Mouse (Mus musculus) cerebellum, adult 2 months (tissue): ENCODE results near the gene Sos1. TPM values are rescaled to one million over a fixed set of nuclear protein-coding genes. Genes with fewer than 3 reads are reported as not detected.

Experiments used
- DNase-seq, 2 experiments: peaks; one replicate each; pipeline ENCODE4 v3.0.0; 2021
- H3K27ac ChIP-seq: fragments of 200-500 bp; 2 replicates; pipeline ENCODE4 v1.5.1; 2012; ENCODE audit warnings: low read length, control low read depth, inconsistent platforms; ENCODE audit not compliant: insufficient read depth
- H3K27me3 ChIP-seq: fragments of 200-500 bp; 2 replicates; pipeline ENCODE4 v1.6.1; 2012; ENCODE audit warnings: inconsistent platforms, mild to moderate bottlenecking, low read length, moderate library complexity; ENCODE audit not compliant: control insufficient read depth, insufficient read depth
- H3K4me1 ChIP-seq: fragments of 200-500 bp; 2 replicates; pipeline ENCODE4 v1.6.1; 2011; ENCODE audit warnings: low read length; ENCODE audit not compliant: control insufficient read depth, insufficient read depth
- H3K4me3 ChIP-seq: fragments of 200-500 bp; replicated peaks from 2 replicates; pipeline ENCODE3; 2011; ENCODE audit warnings: mild to moderate bottlenecking, low read depth, low read length, control low read depth; ENCODE audit not compliant: insufficient read depth
- CTCF ChIP-seq: fragments of 200-500 bp; IDR thresholded peaks from 2 replicates; pipeline ENCODE4 v1.5.1; 2011; ENCODE audit warnings: low read depth, mild to moderate bottlenecking, control low read depth, low read length, moderate library complexity, borderline replicate concordance; ENCODE audit not compliant: insufficient read depth
- POLR2A ChIP-seq: fragments of 200-500 bp; IDR thresholded peaks from 2 replicates; pipeline ENCODE4 v1.6.1; 2011; ENCODE audit warnings: low read length, control low read depth, borderline replicate concordance; ENCODE audit not compliant: insufficient read depth
- WGBS: fragments of 180-500 bp; shearing (Covaris S2); methylation state at CpG from one replicate; pipeline ENCODE4 v1.1.7; 2018; 5-methylcytosine and 5-hydroxymethylcytosine counted together
- polyA plus RNA-seq: library from polyadenylated mRNA; depleted of rRNA; stranded (reverse); fragments of >200 nt; gene quantifications from 2 replicates; pipeline ENCODE4 v1.2.3, GENCODE M21; 2012

Gene Sos1
- polyA plus RNA-seq, 1 experiment: 19.3 TPM

DNA sequence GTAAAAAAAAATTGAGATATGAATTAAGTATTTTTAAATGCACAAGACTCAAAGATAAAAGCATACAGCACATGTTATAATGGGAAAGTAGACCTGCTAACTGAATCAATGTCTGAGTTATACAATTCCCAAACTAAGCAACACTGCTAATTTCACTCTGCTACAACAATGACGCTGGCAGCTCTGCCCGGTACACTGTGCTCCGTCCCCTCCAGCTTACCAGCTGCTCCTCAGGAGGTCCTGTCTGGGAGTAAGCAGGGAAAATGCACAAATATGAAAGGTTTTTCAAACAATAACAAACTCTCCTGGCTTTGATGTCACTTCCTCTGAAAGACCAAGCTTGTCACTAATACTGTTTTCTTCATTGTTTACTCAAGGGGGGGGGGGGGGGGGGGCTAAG lies 45.8 kb downstream of the Sos1 start:
- no peaks in the 10 kb centered on the region for H3K27me3 ChIP-seq
- no peak overlapping the region for H3K27ac ChIP-seq
- H3K4me3 ChIP-seq: no peak overlapping the region
- DNase-seq: no peak
- H3K4me1 ChIP-seq: no peaks in the 10 kb centered on the region
- no peak for TF ChIP-seq CTCF
- no peak for TF ChIP-seq POLR2A
- WGBS: 65% methylated on average over 3 of the region's 3 CpGs

DNA sequence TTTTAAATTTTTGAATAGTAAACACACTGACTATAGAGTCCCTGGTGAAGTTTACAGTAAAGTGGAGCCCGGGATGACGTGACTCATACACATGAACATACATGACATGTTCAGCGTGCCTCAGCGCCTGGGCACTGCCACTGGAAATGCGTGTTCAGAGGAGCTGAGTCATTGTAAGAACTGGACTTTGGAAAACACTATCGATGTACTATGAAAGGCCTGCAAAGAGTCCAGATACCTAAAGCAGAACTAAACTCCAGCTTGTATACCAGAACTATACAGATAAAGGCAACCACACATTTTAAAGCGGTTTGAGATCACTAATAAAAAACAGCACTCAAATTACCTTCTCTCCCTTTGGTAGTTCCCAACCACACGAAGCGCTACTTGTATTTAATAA lies 48.3 kb downstream of the Sos1 start:
- no peak overlapping the region for H3K27ac ChIP-seq
- TF ChIP-seq CTCF (no peak), POLR2A (no peak)
- H3K4me1 ChIP-seq: no peaks in the 10 kb centered on the region
- no peaks in the 10 kb centered on the region for H3K27me3 ChIP-seq
- DNase-seq: no peak
- WGBS: 94% methylated on average over 9 of the region's 9 CpGs
- no peak overlapping the region for H3K4me3 ChIP-seq

DNA sequence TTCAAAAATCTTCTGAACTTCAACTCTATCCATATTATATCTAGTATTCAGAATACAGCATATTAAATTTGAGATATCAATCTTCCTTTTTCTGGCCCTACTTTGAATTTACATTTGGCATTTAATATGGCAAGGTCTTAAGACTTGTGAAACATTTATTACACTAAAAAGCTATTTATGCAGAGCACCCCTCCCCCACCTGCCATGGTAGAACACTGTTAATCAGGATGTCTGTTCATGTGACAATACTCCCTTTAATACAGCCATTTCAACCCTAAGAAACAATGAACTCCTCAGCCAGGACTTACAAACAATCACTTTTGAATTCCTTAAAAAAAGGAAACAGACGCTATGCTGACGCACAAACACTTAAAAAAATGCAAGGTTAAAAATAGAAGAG lies 52.3 kb downstream of the Sos1 start:
- DNase-seq: no peak
- no peaks in the 10 kb centered on the region for H3K27me3 ChIP-seq
- H3K4me3 ChIP-seq: no peak overlapping the region
- no peak overlapping the region for H3K27ac ChIP-seq
- no peaks in the 10 kb centered on the region for H3K4me1 ChIP-seq
- WGBS: 85% methylated on average over 2 of the region's 2 CpGs
- TF ChIP-seq POLR2A (no peak), CTCF (no peak)

DNA sequence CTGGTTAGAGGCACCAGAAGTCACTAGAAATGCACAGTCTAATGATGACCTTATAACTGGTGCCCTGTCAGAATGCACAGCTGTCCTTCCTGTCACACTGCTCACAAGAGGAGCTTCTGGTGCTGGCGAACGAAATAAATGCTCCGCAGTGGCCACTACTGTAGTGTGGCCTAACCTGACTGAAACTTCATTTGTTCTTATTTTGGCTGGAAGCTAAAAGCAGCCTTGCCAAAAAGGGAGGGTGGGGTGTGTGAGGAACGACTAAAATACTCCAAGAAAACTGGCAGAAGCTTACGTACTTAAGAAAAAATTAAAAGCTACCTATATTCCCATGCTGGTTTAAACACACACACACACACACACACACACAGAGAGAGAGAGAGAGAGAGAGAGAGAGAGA lies 53.4 kb downstream of the Sos1 start:
- 34% methylated on average over 5 of the region's 5 CpGs for WGBS
- no peak for DNase-seq
- H3K27ac ChIP-seq: no peak overlapping the region

DNA sequence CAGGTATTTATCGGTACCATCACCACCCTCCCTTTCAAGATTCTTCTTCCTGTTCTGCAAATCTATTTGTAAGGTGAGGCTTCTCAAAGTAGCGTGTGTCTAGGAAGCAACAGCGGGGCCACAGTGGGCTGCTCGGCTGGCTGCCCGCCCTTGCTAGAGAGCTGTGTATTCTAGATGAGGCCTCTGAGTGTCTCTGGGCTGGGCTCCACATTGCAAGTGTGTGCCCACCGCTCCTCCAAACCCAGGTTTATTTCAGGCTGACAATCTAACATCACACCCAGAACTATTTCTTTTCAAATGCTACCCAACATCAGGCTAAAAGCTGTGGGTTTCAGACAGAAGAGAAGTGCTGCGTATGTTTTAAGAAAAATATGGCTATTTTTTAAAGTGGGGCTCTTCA lies 54.1 kb downstream of the Sos1 start:
- H3K4me1 ChIP-seq: no peaks in the 10 kb centered on the region
- no peak overlapping the region for H3K27ac ChIP-seq
- TF ChIP-seq CTCF (no peak), POLR2A (no peak)

More for the DNA sequence above, 53.4 kb downstream of the Sos1 start:
- no peaks in the 10 kb centered on the region for H3K4me1 ChIP-seq
- H3K4me3 ChIP-seq: no peak overlapping the region
- no peaks in the 10 kb centered on the region for H3K27me3 ChIP-seq
- TF ChIP-seq POLR2A (no peak), CTCF (no peak)

DNA sequence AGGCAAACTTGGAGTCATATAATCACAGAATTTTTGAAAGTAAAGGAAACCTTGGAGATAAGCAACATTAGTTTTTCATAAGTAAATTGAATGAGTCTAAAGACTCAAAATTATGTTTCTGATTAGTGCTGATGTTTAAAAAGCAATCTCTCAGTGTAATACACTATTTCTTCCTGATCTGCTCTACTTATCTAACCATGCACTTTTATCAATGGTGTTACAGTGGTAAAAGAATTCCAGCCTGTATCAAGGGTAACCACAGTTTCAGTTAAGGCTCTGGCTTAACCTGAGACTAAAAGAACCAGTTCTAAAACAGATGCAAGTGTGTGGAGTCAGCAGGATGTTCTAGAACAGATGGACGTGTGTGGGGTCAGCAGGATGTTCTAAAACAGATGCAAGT lies 59.3 kb downstream of the Sos1 start:
- no peak for DNase-seq
- 97% methylated on average over 1 of the region's 1 CpGs for WGBS
- H3K4me3 ChIP-seq: no peak overlapping the region
- H3K4me1 ChIP-seq: no peaks in the 10 kb centered on the region
- H3K27ac ChIP-seq: no peak overlapping the region
- H3K27me3 ChIP-seq: no peaks in the 10 kb centered on the region
- no peak for TF ChIP-seq POLR2A
- TF ChIP-seq CTCF: no peak

More for the DNA sequence above, 54.1 kb downstream of the Sos1 start:
- no peak for DNase-seq
- 88% methylated on average over 7 of the region's 7 CpGs for WGBS
- no peak overlapping the region for H3K4me3 ChIP-seq
- no peaks in the 10 kb centered on the region for H3K27me3 ChIP-seq

DNA sequence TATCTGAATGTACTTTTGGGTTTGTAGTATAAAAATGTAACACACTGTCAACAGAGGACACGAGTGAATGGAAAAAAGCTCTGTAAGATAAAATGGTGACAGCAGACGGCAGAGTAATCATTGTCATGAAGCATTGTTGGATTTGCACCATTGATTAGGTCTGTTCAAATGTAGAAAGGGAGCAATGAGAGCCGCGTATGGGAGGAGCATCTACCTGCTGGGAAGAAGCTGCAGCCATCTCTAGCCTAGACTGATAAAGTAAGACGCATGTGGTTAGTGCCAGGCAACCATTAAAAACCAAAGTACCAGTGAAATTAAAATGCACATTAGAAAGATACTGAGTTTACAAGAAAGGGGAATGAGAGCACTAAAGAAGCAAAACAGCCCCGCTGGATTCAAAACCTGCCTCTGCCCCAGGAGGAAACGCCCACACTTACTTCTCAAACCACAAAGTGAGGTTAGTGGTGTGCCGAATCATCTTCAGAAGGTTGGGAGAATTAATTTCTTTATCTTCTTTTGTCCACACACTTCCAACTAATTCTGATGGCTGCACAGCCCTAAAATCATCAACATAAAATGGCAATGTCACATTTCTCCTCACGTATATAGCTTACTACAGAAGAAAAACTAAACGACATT lies 61.6 kb downstream of the Sos1 start:
- DNase-seq: no peak
- 81% methylated on average over 10 of the region's 10 CpGs for WGBS

DNA sequence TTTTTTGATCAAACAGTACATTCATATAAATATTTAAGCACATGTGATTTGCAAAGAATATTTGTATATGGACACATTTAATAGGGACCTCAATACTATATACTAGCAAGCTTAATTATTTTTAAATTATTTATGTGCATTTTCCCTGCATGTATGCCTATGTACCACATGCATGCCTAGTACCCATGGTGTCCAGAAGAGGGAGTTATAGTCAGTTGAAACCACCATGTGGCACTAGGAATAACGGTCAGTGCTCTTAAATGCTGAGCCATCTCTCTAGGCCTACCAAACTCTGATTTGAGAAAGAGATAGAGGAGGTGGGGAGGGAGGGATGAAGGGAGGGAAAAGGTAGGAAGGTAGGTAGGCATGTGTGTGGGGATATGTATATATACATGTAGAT lies 69.1 kb downstream of the Sos1 start:
- no peak for TF ChIP-seq POLR2A
- no peak for TF ChIP-seq CTCF
- 35% methylated on average over 1 of the region's 1 CpGs for WGBS
- Histone ChIP-seq H3K27ac (no peak overlapping the region), H3K4me3 (no peak overlapping the region), H3K27me3 (no peaks in the 10 kb centered on the region), H3K4me1 (no peaks in the 10 kb centered on the region)
- no peak for DNase-seq

More for the DNA sequence above, 61.6 kb downstream of the Sos1 start:
- H3K27me3 ChIP-seq: no peaks in the 10 kb centered on the region
- TF ChIP-seq CTCF (no peak), POLR2A (no peak)
- H3K4me3 ChIP-seq: no peak overlapping the region
- no peaks in the 10 kb centered on the region for H3K4me1 ChIP-seq
- no peak overlapping the region for H3K27ac ChIP-seq

DNA sequence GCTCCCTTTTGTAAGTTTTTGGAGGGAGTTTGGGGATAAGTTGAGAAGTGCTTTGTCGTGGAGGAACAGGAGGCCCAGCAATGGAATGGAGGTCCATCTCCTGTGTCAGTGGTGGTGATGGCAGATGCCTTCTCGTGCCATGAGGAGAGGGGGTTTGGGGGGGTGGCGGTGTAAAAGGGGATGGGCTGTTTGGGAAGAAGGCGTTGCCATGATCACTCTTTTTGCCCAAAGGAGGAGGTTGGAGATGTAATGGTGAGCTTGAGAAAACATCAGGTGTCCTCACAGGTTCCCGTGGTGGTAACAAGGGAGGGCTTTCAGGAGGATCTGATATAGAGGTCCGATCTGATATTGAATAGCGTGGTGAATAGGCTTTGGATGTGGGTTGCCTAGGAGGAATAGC lies 82.0 kb downstream of the Sos1 start:
- WGBS: 92% methylated on average over 7 of the region's 7 CpGs
- no peak for DNase-seq
- Histone ChIP-seq H3K4me3 (no peak overlapping the region), H3K27me3 (no peaks in the 10 kb centered on the region), H3K4me1 (no peaks in the 10 kb centered on the region), H3K27ac (no peak overlapping the region)
- TF ChIP-seq POLR2A (no peak), CTCF (no peak)
